Mouse (Mus musculus) ES-E14 (cell line): ENCODE results near the gene Stk35.

Source experiments
- CHD2 ChIP-seq: IDR thresholded peaks from 2 replicates; pipeline ENCODE4 v1.6.1; 2014; ENCODE audit warnings: mild to moderate bottlenecking, low read depth, low read length, inconsistent platforms
- MAFK ChIP-seq: IDR thresholded peaks from 2 replicates; pipeline ENCODE4 v1.6.1; 2014; ENCODE audit warnings: mild to moderate bottlenecking, low read depth, low read length, inconsistent platforms; ENCODE audit not compliant: insufficient read depth
- ZC3H11A ChIP-seq: IDR thresholded peaks from 2 replicates; pipeline ENCODE4 v1.6.1; 2012; ENCODE audit warnings: low read depth, mild to moderate bottlenecking, inconsistent platforms, low read length, borderline replicate concordance

DNA sequence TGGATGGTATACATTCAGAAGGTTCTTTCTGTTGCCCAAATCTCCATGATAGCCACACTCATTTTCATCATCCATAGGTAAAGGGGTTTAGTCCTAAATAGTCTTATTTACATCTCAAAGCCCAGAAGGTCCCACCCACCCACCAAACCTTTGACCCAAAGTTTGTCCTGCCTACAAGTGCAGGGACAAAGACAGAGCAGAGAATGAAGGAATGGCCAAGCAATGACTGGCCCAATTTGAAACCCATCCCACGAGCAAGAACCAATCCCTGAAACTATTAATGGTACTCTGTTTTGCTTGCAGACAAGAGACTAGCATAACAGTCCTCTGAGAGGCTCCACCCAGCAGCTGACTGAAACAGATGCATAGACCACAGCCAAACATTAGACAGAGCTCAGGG lies 81.6 kb downstream of the Stk35 start:
- TF ChIP-seq CHD2 (no peak), MAFK (no peak), ZC3H11A (no peak)
